Comparison of ENCODE assay signal across 24 mouse cellular contexts in genomic region chr2:29703104-29704081, GRCm38 (mm10). TPM values are rescaled to one million over a fixed set of nuclear protein-coding genes. Genes with fewer than 3 reads are reported as not detected.
DNase-seq lines count a peak whose midpoint lies in the region; ATAC-seq and TF ChIP-seq lines count a peak whose summit lies in the region.
"Had no signal": no experiment of that assay in that cellular context is flagged by ENCODE, and none has a peak within 500 bp of the region (broad histone marks: within the 10 kb centered on the region; RNA-seq: fewer than 3 reads in every experiment).

No protein-coding gene starts in this region.

- H3K9me3 ChIP-seq in liver, embryonic 13.5 days (replicated peaks): no peaks in the 10 kb centered on the region
- no peaks in the 10 kb centered on the region for H3K9me3 ChIP-seq in stomach, postnatal 0 days (ENCODE audit: control insufficient read depth, low read length)
- H3K9me3 ChIP-seq: forebrain, embryonic 13.5 days; heart, embryonic 13.5 days; limb, embryonic 12.5 days; midbrain, embryonic 12.5 days had no signal

- H3K9ac ChIP-seq in liver, embryonic 13.5 days: peak overlapping the region; percentile 42; the same call in 1 of the 2 replicates
- H3K9ac ChIP-seq in stomach, postnatal 0 days (ENCODE audit: low read length): no peak overlapping the region
- H3K9ac ChIP-seq: forebrain, embryonic 13.5 days; heart, embryonic 13.5 days; limb, embryonic 12.5 days; midbrain, embryonic 12.5 days had no signal

- no peak for TF ChIP-seq EP300 in stomach, postnatal 0 days (optimal IDR thresholded peaks at IDR 0.05)

- peak overlapping the region; percentile 21 for H3K4me2 ChIP-seq in liver, embryonic 13.5 days
- H3K4me2 ChIP-seq in stomach, postnatal 0 days (replicated peaks; ENCODE audit: low read depth): no peak overlapping the region
- H3K4me2 ChIP-seq: forebrain, embryonic 13.5 days; heart, embryonic 13.5 days; limb, embryonic 12.5 days; midbrain, embryonic 12.5 days had no signal

- peaks cover 27% of the 10 kb centered on the region for H3K4me1 ChIP-seq in liver, embryonic 13.5 days (replicated peaks)
- H3K4me1 ChIP-seq in stomach, postnatal 0 days (replicated peaks; ENCODE audit: control insufficient read depth, insufficient read depth): no peaks in the 10 kb centered on the region
- H3K4me1 ChIP-seq: forebrain, embryonic 13.5 days; limb, embryonic 12.5 days; midbrain, embryonic 12.5 days had no signal

- WGBS in liver, embryonic 13.5 days (ENCODE audit: insufficient replicate concordance): 62% methylated on average over 9 of the region's 9 CpGs
- WGBS in stomach, postnatal 0 days: 87% methylated on average over 9 of the region's 9 CpGs

- peaks cover 96% of the 10 kb centered on the region for H3K36me3 ChIP-seq in liver, embryonic 13.5 days
- peaks cover 14% of the 10 kb centered on the region; the same call in 1 of the 2 replicates for H3K36me3 ChIP-seq in stomach, postnatal 0 days (ENCODE audit: control insufficient read depth, insufficient read depth, low read length)

- no peaks in the 10 kb centered on the region for H3K27me3 ChIP-seq in liver, embryonic 13.5 days
- no peaks in the 10 kb centered on the region for H3K27me3 ChIP-seq in stomach, postnatal 0 days (ENCODE audit: control insufficient read depth, insufficient read depth, low read length)
- H3K27me3 ChIP-seq: forebrain, embryonic 13.5 days; heart, embryonic 13.5 days; limb, embryonic 12.5 days; midbrain, embryonic 12.5 days had no signal

- ATAC-seq in liver, embryonic 13.5 days (ENCODE audit: low read depth): peak; percentile 83
- peak; percentile 34; the same call in 1 of the 2 replicates for ATAC-seq in stomach, postnatal 0 days (ENCODE audit: low FRiP score, low TSS enrichment)
- ATAC-seq: forebrain, embryonic 13.5 days; hindbrain, postnatal 0 days had no signal

- peak; percentile 48 for DNase-seq in gastrocnemius, adult 2 months
- DNase-seq in gastrocnemius, postnatal 4 days (ENCODE audit: low spot score in 2 of 2): no peak
- DNase-seq in lung, postnatal 14 days: peak; percentile 17
- DNase-seq in lung, postnatal 4 days: no peak
- peak; percentile 15 for DNase-seq in liver, embryonic 13.5 days
- no peak for DNase-seq in stomach, postnatal 0 days (ENCODE audit: low spot score)
- DNase-seq in thymus, postnatal 36 days: no peak
- DNase-seq in right cerebral cortex, adult 18-20 months: no peak
- DNase-seq: cerebellum, postnatal 14 days; heart, postnatal 4 days; retina, postnatal 1 day; thymus, adult 18-20 months had no signal

- peak overlapping the region; percentile 78 for H3K27ac ChIP-seq in gastrocnemius, adult 2 months
- peak overlapping the region; percentile 29; the same call in 1 of the 2 replicates for H3K27ac ChIP-seq in liver, embryonic 13.5 days
- H3K27ac ChIP-seq in stomach, postnatal 0 days (replicated peaks): no peak overlapping the region; the same call in 1 of the 2 replicates
- H3K27ac ChIP-seq: forebrain, embryonic 13.5 days; heart, embryonic 13.5 days; hindbrain, postnatal 0 days; limb, embryonic 12.5 days; macrophage; midbrain, embryonic 12.5 days had no signal

- no peak overlapping the region for H3K4me3 ChIP-seq in gastrocnemius, adult 2 months
- H3K4me3 ChIP-seq in liver, embryonic 13.5 days (replicated peaks): no peak overlapping the region
- no peak overlapping the region for H3K4me3 ChIP-seq in stomach, postnatal 0 days (ENCODE audit: low read depth, low read length)
- H3K4me3 ChIP-seq: forebrain, embryonic 13.5 days; heart, embryonic 13.5 days; limb, embryonic 12.5 days; midbrain, embryonic 12.5 days had no signal

- intact Hi-C loops in gastrocnemius, adult 2 months (cut with DNase I): no loop called here

- TF ChIP-seq CTCF in gastrocnemius, adult 2 months (IDR thresholded peaks at IDR 0.05): no peak
- no peak for TF ChIP-seq CTCF in stomach, postnatal 0 days (IDR thresholded peaks at IDR 0.05; ENCODE audit: low read depth)

RNA-seq across cellular contexts. Expression of gene Gm13420, which starts 48.1 kb away (rescaled TPM):
- not detected for total RNA-seq in gastrocnemius, adult 2 months (2021)
- total RNA-seq in gastrocnemius, postnatal 4 days (2021): not detected
- 0.30 TPM in 2 replicates for polyA plus RNA-seq in liver, embryonic 13.5 days (2015; fragmentation: Nextera tagmentation; extraction: Ambion mirVana)
- 5.8 and 6.1 TPM in 2 replicates for polyA plus RNA-seq in stomach, postnatal 0 days (2015; fragmentation: Nextera tagmentation; extraction: Ambion mirVana)
- total RNA-seq: adrenal gland, adult 18-20 months; granulocyte monocyte progenitor cell, adult 5-6 weeks; heart, postnatal 4 days had no signal
- polyA plus RNA-seq: forebrain, embryonic 13.5 days; heart, embryonic 13.5 days; limb, embryonic 12.5 days; macrophage; midbrain, embryonic 12.5 days; urinary bladder, adult 2 months had no signal

RNA-seq across cellular contexts. Expression of gene Gm13547, which starts 55.7 kb away (rescaled TPM):
- total RNA-seq in gastrocnemius, adult 2 months (2021): not detected
- not detected for total RNA-seq in gastrocnemius, postnatal 4 days (2021)
- polyA plus RNA-seq in liver, embryonic 13.5 days (2015; fragmentation: Nextera tagmentation; extraction: Ambion mirVana): not detected in 2 replicates
- polyA plus RNA-seq in stomach, postnatal 0 days (2015; fragmentation: Nextera tagmentation; extraction: Ambion mirVana): 0.28 TPM in 1 of 2 replicates, not detected in the other
- total RNA-seq: adrenal gland, adult 18-20 months; granulocyte monocyte progenitor cell, adult 5-6 weeks; heart, postnatal 4 days; hindbrain, postnatal 0 days; layer of hippocampus, adult 18-20 months had no signal
- polyA plus RNA-seq: heart, embryonic 13.5 days; limb, embryonic 12.5 days; macrophage; neural tube, embryonic 14.5 days; small intestine, adult 2 months; urinary bladder, adult 2 months had no signal

Comparison
In these comparisons a context has a peak if more than half of its experiments do, and no peak if none do; other contexts are left out.
1. DNase-seq: peak in gastrocnemius, adult 2 months (single experiment), lung, postnatal 14 days (single experiment) and liver, embryonic 13.5 days (single experiment); none in gastrocnemius, postnatal 4 days (0 of 2), lung, postnatal 4 days (0 of 2), stomach, postnatal 0 days (single experiment), thymus, postnatal 36 days (0 of 2) and right cerebral cortex, adult 18-20 months (single experiment).